Mouse (Mus musculus): ENCODE results near the gene Bpifc.

- TF ChIP-seq CTCF (IDR thresholded peaks at IDR 0.05; ENCODE audit: control insufficient read depth, insufficient read depth, insufficient replicate concordance, low read depth, low read length) (no peak), POLR2A (IDR thresholded peaks at IDR 0.05; ENCODE audit: control insufficient read depth, low read depth, low read length) (no peak)
These were observed 17.9 kb downstream of the Bpifc start for GRCm38 (mm10) chr10:85993836-85994235.
